Mouse (Mus musculus) heart, embryonic 13.5 days (tissue): Measurements from ENCODE around the gene Olfr1375. TPM values are rescaled to one million over a fixed set of nuclear protein-coding genes. Genes with fewer than 3 reads are reported as not detected.
A peak's percentile ranks its signal among the peaks of the same experiment; 100 is the strongest.

Source experiments
- ATAC-seq: fragments of 200-750 bp; cut with Nextera tagmentation; 2 replicates; pipeline ENCODE4 v1.8.0; 2017; ENCODE audit warnings: moderate TSS enrichment; ENCODE audit not compliant: insufficient number of reproducible peaks, low FRiP score, low TSS enrichment; ENCODE audit errors: extremely low read depth
- H3K27ac ChIP-seq: fragments of 300-500 bp; sonication (generic); replicated peaks from 2 replicates; pipeline ENCODE4 v1.5.1; 2015; ENCODE audit warnings: moderate library complexity, mild to moderate bottlenecking, inconsistent platforms
- H3K27me3 ChIP-seq: fragments of 300-500 bp; sonication (generic); replicated peaks from 2 replicates; pipeline ENCODE4 v1.6.1; 2015; ENCODE audit warnings: mild to moderate bottlenecking, inconsistent platforms
- H3K36me3 ChIP-seq: fragments of 300-500 bp; sonication (generic); 2 replicates; pipeline ENCODE4 v1.6.1; 2015; ENCODE audit warnings: mild to moderate bottlenecking, inconsistent platforms
- H3K4me1 ChIP-seq: fragments of 300-500 bp; sonication (generic); 2 replicates; pipeline ENCODE4 v1.6.1; 2015; ENCODE audit warnings: inconsistent platforms
- H3K4me2 ChIP-seq: fragments of 300-500 bp; sonication (generic); 2 replicates; pipeline ENCODE4 v1.6.1; 2015; ENCODE audit warnings: inconsistent platforms, mild to moderate bottlenecking, moderate library complexity
- H3K4me3 ChIP-seq: fragments of 300-500 bp; sonication (generic); 2 replicates; pipeline ENCODE4 v1.5.1; 2015; ENCODE audit warnings: moderate library complexity, mild to moderate bottlenecking, inconsistent platforms
- H3K9ac ChIP-seq: fragments of 300-500 bp; sonication (generic); 2 replicates; pipeline ENCODE4 v1.6.1; 2015; ENCODE audit warnings: inconsistent platforms, mild to moderate bottlenecking, moderate library complexity
- H3K9me3 ChIP-seq: fragments of 300-500 bp; sonication (generic); 2 replicates; pipeline ENCODE4 v1.6.1; 2016; ENCODE audit warnings: inconsistent platforms
- WGBS: fragments of 180-500 bp; shearing (Covaris S2); methylation state at CpG from one replicate; pipeline ENCODE4 v1.1.7; 2015; ENCODE audit warnings: mixed read lengths; 5-methylcytosine and 5-hydroxymethylcytosine counted together
- polyA plus RNA-seq: library from polyadenylated mRNA; unstranded; fragments of >200 nt; fragmentation: Nextera tagmentation; extraction: Ambion mirVana; gene quantifications from 2 replicates; pipeline ENCODE4 v1.2.1, GENCODE M21; 2015

The Olfr1375 gene
- polyA plus RNA-seq, 1 experiment from 2014 or later = not detected

- no peak overlapping the region for H3K4me3 ChIP-seq
- H3K4me2 ChIP-seq = no peak overlapping the region
- no peak for ATAC-seq
- H3K9ac ChIP-seq = no peak overlapping the region
- no peak overlapping the region for H3K27ac ChIP-seq
- H3K36me3 ChIP-seq = no peaks in the 10 kb centered on the region
- H3K27me3 ChIP-seq = no peaks in the 10 kb centered on the region
- no peaks in the 10 kb centered on the region for H3K9me3 ChIP-seq
- 47% methylated on average over 2 of the region's 2 CpGs for WGBS
- no peaks in the 10 kb centered on the region for H3K4me1 ChIP-seq
Observed at GRCm38 (mm10) chr11:51051678-51052077, 3.8 kb downstream of the Olfr1375 start.

DNA sequence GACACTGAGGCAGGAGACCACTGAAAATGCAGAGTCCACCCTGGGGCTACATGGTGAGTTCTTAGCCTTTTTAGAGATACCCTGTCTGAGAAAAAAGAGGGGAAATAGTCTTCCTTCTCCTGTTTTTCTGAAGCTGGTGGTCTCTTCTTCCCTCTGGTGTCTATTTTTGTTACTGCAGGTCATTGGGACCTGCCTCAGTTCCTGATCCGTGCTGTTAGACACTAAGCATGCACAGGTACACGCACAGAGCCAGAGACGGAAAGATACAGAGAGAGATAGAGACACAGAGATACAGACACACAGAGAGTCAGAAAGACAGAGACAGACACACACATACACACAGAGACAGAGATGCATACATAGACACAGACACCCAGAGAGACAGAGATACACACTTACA, 5.3 kb downstream of the Olfr1375 start:
- WGBS = 42% methylated on average over 3 of the region's 3 CpGs
- Histone ChIP-seq H3K27me3 (no peaks in the 10 kb centered on the region), H3K9me3 (no peaks in the 10 kb centered on the region), H3K9ac (no peak overlapping the region), H3K4me2 (no peak overlapping the region), H3K4me3 (no peak overlapping the region), H3K4me1 (no peaks in the 10 kb centered on the region), H3K27ac (no peak overlapping the region), H3K36me3 (no peaks in the 10 kb centered on the region)
- ATAC-seq = no peak

- Histone ChIP-seq H3K27me3 (no peaks in the 10 kb centered on the region), H3K4me3 (peak within 1 kb of the TSS; percentile 84), H3K4me1 (peaks cover 8% of the 10 kb centered on the region), H3K9me3 (no peaks in the 10 kb centered on the region), H3K36me3 (peaks cover 31% of the 10 kb centered on the region), H3K4me2 (peak within 1 kb of the TSS; percentile 93), H3K27ac (peak within 1 kb of the TSS; percentile 65), H3K9ac (peak within 1 kb of the TSS; percentile 93)
- ATAC-seq = peak; percentile 71; the same call in 1 of the 2 replicates
- WGBS = under 1% methylated on average over 32 of the region's 32 CpGs
Observed at GRCm38 (mm10) chr11:51059151-51059571, 11.3 kb downstream of the Olfr1375 start, which contains the start of gene Zfp354a. Gene Zfp354a (plus strand): TSS chr11:51059257.

- 15% methylated on average over 14 of the region's 14 CpGs for WGBS
Observed at GRCm38 (mm10) chr11:51059640-51060039, 11.7 kb downstream of the Olfr1375 start.

DNA sequence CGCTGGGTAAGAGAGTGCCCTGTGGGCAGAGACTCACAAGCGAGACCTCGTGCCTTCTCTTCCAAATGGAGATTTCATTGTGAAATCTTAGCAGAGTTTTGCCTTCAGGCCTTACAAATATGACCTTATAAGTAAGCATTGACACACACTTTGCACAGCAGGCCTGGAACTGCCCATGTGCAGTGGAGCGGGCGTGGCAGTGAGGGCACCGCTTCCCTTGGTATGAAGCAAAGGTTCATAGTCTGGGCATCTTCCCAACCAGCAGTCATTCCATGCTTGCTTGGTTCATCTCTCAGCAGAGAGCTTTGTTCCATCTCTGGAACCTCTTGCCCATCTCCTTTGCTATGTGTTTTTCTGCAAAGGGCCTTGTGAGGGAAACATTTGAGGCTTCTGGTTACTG, 13.1 kb downstream of the Olfr1375 start:
- no peak overlapping the region for H3K27ac ChIP-seq
- H3K9me3 ChIP-seq = no peaks in the 10 kb centered on the region
- H3K4me1 ChIP-seq = peaks cover 8% of the 10 kb centered on the region
- WGBS = 96% methylated on average over 6 of the region's 6 CpGs
- H3K4me2 ChIP-seq = no peak overlapping the region
- no peak overlapping the region for H3K4me3 ChIP-seq
- ATAC-seq = no peak
- no peak overlapping the region for H3K9ac ChIP-seq
- no peaks in the 10 kb centered on the region for H3K27me3 ChIP-seq
- H3K36me3 ChIP-seq = peaks cover 46% of the 10 kb centered on the region

More at GRCm38 (mm10) chr11:51059640-51060039, 11.7 kb downstream of the Olfr1375 start:
- Histone ChIP-seq H3K27me3 (no peaks in the 10 kb centered on the region), H3K9ac (peak overlapping the region; percentile 93), H3K27ac (no peak overlapping the region), H3K4me3 (peak overlapping the region; percentile 84), H3K36me3 (peaks cover 35% of the 10 kb centered on the region), H3K9me3 (no peaks in the 10 kb centered on the region), H3K4me2 (peak overlapping the region; percentile 93), H3K4me1 (peaks cover 8% of the 10 kb centered on the region)
- ATAC-seq = no peak

GRCm38 (mm10) chr11:51063276-51063675, 15.4 kb downstream of the Olfr1375 start:
- H3K27me3 ChIP-seq = no peaks in the 10 kb centered on the region
- no peaks in the 10 kb centered on the region for H3K9me3 ChIP-seq
- WGBS = 80% methylated on average over 7 of the region's 7 CpGs
- H3K4me2 ChIP-seq = no peak overlapping the region
- H3K27ac ChIP-seq = no peak overlapping the region
- H3K9ac ChIP-seq = no peak overlapping the region
- no peak overlapping the region for H3K4me3 ChIP-seq
- ATAC-seq = no peak
- H3K4me1 ChIP-seq = peaks cover 8% of the 10 kb centered on the region
- H3K36me3 ChIP-seq = peaks cover 69% of the 10 kb centered on the region

DNA sequence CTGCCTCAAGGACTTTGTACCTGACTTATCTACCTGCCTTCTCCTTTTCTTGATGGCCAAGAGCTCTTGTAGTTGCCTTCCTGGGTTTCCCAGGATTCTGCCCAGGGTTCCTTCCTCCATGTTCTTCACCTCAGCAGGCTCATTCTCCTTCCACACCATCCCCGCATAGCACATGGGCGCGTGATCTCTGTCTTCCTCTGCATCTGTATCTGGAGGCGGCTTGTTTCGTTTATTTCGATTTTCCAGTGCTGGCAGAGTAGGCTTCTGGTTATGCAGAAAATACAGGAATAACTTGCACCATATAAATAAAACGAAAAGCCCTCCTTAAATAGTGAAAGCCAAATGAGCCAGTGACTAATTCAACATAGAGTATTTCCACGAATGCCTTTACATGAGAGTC, 15.9 kb downstream of the Olfr1375 start:
- WGBS = 90% methylated on average over 8 of the region's 8 CpGs
- Histone ChIP-seq H3K36me3 (peaks cover 74% of the 10 kb centered on the region), H3K27me3 (no peaks in the 10 kb centered on the region), H3K4me2 (no peak overlapping the region), H3K4me1 (peaks cover 8% of the 10 kb centered on the region), H3K27ac (no peak overlapping the region), H3K9me3 (no peaks in the 10 kb centered on the region), H3K4me3 (no peak overlapping the region), H3K9ac (no peak overlapping the region)
- ATAC-seq = no peak

DNA sequence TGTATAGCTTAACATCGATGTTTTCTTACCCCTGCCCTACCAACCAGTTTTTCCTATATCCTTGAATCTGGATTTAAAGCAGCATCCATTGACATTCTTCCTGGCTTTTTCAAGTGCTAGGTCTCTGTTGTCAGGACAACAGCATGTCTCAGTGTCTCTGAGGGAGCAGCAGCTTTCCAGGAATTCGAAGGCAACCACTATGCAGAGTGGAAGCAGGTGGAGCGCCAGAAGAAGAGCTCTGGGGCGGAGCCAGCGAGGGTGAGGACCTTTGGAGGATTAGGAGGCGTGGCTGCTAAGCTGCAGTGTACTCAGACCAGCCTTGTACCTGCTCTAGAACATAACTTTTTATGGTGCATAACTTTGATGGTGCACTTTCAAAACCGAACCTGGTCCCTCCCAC, 36.6 kb downstream of the Olfr1375 start:
- ATAC-seq = no peak
- Histone ChIP-seq H3K4me3 (no peak overlapping the region), H3K4me1 (no peaks in the 10 kb centered on the region), H3K27me3 (peaks cover 28% of the 10 kb centered on the region), H3K27ac (no peak overlapping the region), H3K4me2 (no peak overlapping the region), H3K9me3 (0 out of 2 replicates have a peak, but pooled peaks cover 4% of the 10 kb centered on the region), H3K9ac (no peak overlapping the region), H3K36me3 (no peaks in the 10 kb centered on the region)
- 43% methylated on average over 7 of the region's 7 CpGs for WGBS

- Histone ChIP-seq H3K36me3 (no peaks in the 10 kb centered on the region), H3K9me3 (0 out of 2 replicates have a peak, but pooled peaks cover 4% of the 10 kb centered on the region), H3K9ac (no peak overlapping the region), H3K27me3 (peaks cover 28% of the 10 kb centered on the region), H3K4me2 (no peak overlapping the region), H3K4me1 (no peaks in the 10 kb centered on the region), H3K27ac (no peak overlapping the region), H3K4me3 (no peak overlapping the region)
- 55% methylated on average over 13 of the region's 13 CpGs for WGBS
- no peak for ATAC-seq
Observed at GRCm38 (mm10) chr11:51085269-51085668, 37.4 kb downstream of the Olfr1375 start.

Other genes with a start within 250 kb of the Olfr1375 start
- gene Zfp354c, start 220.4 kb upstream of the Olfr1375 start, polyA plus RNA-seq = 12.6 and 13.5 TPM in 2 replicates
- 0.31 and 0.49 TPM in 2 replicates for gene Zfp879, start 206.6 kb upstream of the Olfr1375 start, polyA plus RNA-seq
- gene Grm6, start 197.4 kb upstream of the Olfr1375 start, polyA plus RNA-seq = not detected in 2 replicates
- gene Zfp454, start 160.5 kb upstream of the Olfr1375 start, polyA plus RNA-seq = 2.7 and 3.7 TPM in 2 replicates
- 6.9 and 8.4 TPM in 2 replicates for gene Zfp2, start 131.9 kb upstream of the Olfr1375 start, polyA plus RNA-seq
- gene Zfp354b, start 116.5 kb upstream of the Olfr1375 start, polyA plus RNA-seq = 0.88 and 1.0 TPM in 2 replicates
- not detected in 2 replicates for gene 4933414I15Rik, start 104.3 kb upstream of the Olfr1375 start, polyA plus RNA-seq
- not detected in 2 replicates for gene Prop1, start 94.3 kb upstream of the Olfr1375 start, polyA plus RNA-seq
- not detected in 2 replicates for gene Olfr1378, start 81.6 kb upstream of the Olfr1375 start, polyA plus RNA-seq
- gene Olfr1377, start 66.1 kb upstream of the Olfr1375 start, polyA plus RNA-seq = not detected in 2 replicates
- not detected in 2 replicates for gene Olfr51, start 44.5 kb upstream of the Olfr1375 start, polyA plus RNA-seq
- gene Olfr54, start 33.9 kb upstream of the Olfr1375 start, polyA plus RNA-seq = not detected in 2 replicates
- 5.1 and 5.3 TPM in 2 replicates for gene Zfp354a, start 11.1 kb downstream of the Olfr1375 start, polyA plus RNA-seq
- not detected in 2 replicates for gene Gm12569, start 172.4 kb downstream of the Olfr1375 start, polyA plus RNA-seq
- gene Clk4, start 213.6 kb downstream of the Olfr1375 start, polyA plus RNA-seq = 66.8 and 78.1 TPM in 2 replicates
- 0.17 and 0.27 TPM in 2 replicates for gene BC049762, start 214.9 kb downstream of the Olfr1375 start, polyA plus RNA-seq
- gene Col23a1, start 241.8 kb downstream of the Olfr1375 start, polyA plus RNA-seq = 9.9 and 10.5 TPM in 2 replicates